Mouse (Mus musculus): ENCODE data around the gene Tmem120b. TPM values are rescaled to one million over a fixed set of nuclear protein-coding genes. Genes with fewer than 3 reads are reported as not detected.

Tmem120b gene
- polyA plus RNA-seq, 1 experiment, result 38.8 TPM

GRCm38 (mm10) chr5:123118826-123119225 lies 50.6 kb downstream of the Tmem120b start:
- TF ChIP-seq CTCF (IDR thresholded peaks at IDR 0.05; ENCODE audit: control insufficient read depth, insufficient read depth, low read length) (no peak), POLR2A (IDR thresholded peaks at IDR 0.05; ENCODE audit: borderline replicate concordance, control insufficient read depth, low read depth, low read length) (no peak)
- Histone ChIP-seq H3K4me1 (ENCODE audit: control insufficient read depth, insufficient read depth, low read length) (no peaks in the 10 kb centered on the region), H3K27ac (ENCODE audit: control insufficient read depth, insufficient read depth, low read depth, low read length, poor library complexity) (no peak overlapping the region), H3K4me3 (replicated peaks; ENCODE audit: control insufficient read depth, low read depth, low read length) (no peak overlapping the region)
- 23% methylated on average over 10 of the region's 10 CpGs for WGBS

- no peak overlapping the region for H3K4me3 ChIP-seq (replicated peaks; ENCODE audit: control insufficient read depth, low read depth, low read length)
- peaks cover 3% of the 10 kb centered on the region; the same call in 1 of the 2 replicates for H3K4me1 ChIP-seq (ENCODE audit: control insufficient read depth, insufficient read depth, low read length)
- TF ChIP-seq POLR2A (IDR thresholded peaks at IDR 0.05; ENCODE audit: borderline replicate concordance, control insufficient read depth, low read depth, low read length) (no peak), CTCF (IDR thresholded peaks at IDR 0.05; ENCODE audit: control insufficient read depth, insufficient read depth, low read length) (no peak)
- WGBS, result 92% methylated on average over 7 of the region's 7 CpGs
- H3K27ac ChIP-seq (ENCODE audit: control insufficient read depth, insufficient read depth, low read depth, low read length, poor library complexity), result no peak overlapping the region
Measured at GRCm38 (mm10) chr5:123120624-123121215, 52.5 kb downstream of the Tmem120b start.

- Histone ChIP-seq H3K27ac (ENCODE audit: control insufficient read depth, insufficient read depth, low read depth, low read length, poor library complexity) (no peak overlapping the region), H3K4me3 (replicated peaks; ENCODE audit: control insufficient read depth, low read depth, low read length) (no peak overlapping the region), H3K4me1 (ENCODE audit: control insufficient read depth, insufficient read depth, low read length) (peaks cover 6% of the 10 kb centered on the region; the same call in 1 of the 2 replicates)
- TF ChIP-seq POLR2A (IDR thresholded peaks at IDR 0.05; ENCODE audit: borderline replicate concordance, control insufficient read depth, low read depth, low read length) (no peak), CTCF (IDR thresholded peaks at IDR 0.05; ENCODE audit: control insufficient read depth, insufficient read depth, low read length) (peak; percentile 63)
- 86% methylated on average over 4 of the region's 4 CpGs for WGBS
Measured at GRCm38 (mm10) chr5:123122181-123122580, 54.0 kb downstream of the Tmem120b start.

- Histone ChIP-seq H3K4me1 (ENCODE audit: control insufficient read depth, insufficient read depth, low read length) (peaks cover 6% of the 10 kb centered on the region; the same call in 1 of the 2 replicates), H3K4me3 (replicated peaks; ENCODE audit: control insufficient read depth, low read depth, low read length) (no peak overlapping the region), H3K27ac (ENCODE audit: control insufficient read depth, insufficient read depth, low read depth, low read length, poor library complexity) (no peak overlapping the region)
- no peak for TF ChIP-seq POLR2A (IDR thresholded peaks at IDR 0.05; ENCODE audit: borderline replicate concordance, control insufficient read depth, low read depth, low read length)
- TF ChIP-seq CTCF (IDR thresholded peaks at IDR 0.05; ENCODE audit: control insufficient read depth, insufficient read depth, low read length), result no peak
- 62% methylated on average over 6 of the region's 6 CpGs for WGBS
Measured at GRCm38 (mm10) chr5:123125105-123125504, 56.9 kb downstream of the Tmem120b start.

- peaks cover 7% of the 10 kb centered on the region; the same call in 1 of the 2 replicates for H3K4me1 ChIP-seq (ENCODE audit: control insufficient read depth, insufficient read depth, low read length)
- WGBS, result 2% methylated on average over 18 of the region's 18 CpGs
- TF ChIP-seq CTCF (IDR thresholded peaks at IDR 0.05; ENCODE audit: control insufficient read depth, insufficient read depth, low read length), result no peak; the same call in 1 of the 2 replicates
- TF ChIP-seq POLR2A (IDR thresholded peaks at IDR 0.05; ENCODE audit: borderline replicate concordance, control insufficient read depth, low read depth, low read length), result peak; percentile 47; the same call in 1 of the 2 replicates
Measured at GRCm38 (mm10) chr5:123125638-123126406, 57.6 kb downstream of the Tmem120b start.

GRCm38 (mm10) chr5:123127031-123127430 lies 58.8 kb downstream of the Tmem120b start:
- 60% methylated on average over 6 of the region's 6 CpGs for WGBS
- no peak overlapping the region for H3K4me3 ChIP-seq (replicated peaks; ENCODE audit: control insufficient read depth, low read depth, low read length)
- no peak overlapping the region for H3K27ac ChIP-seq (ENCODE audit: control insufficient read depth, insufficient read depth, low read depth, low read length, poor library complexity)
- TF ChIP-seq CTCF (IDR thresholded peaks at IDR 0.05; ENCODE audit: control insufficient read depth, insufficient read depth, low read length) (no peak), POLR2A (IDR thresholded peaks at IDR 0.05; ENCODE audit: borderline replicate concordance, control insufficient read depth, low read depth, low read length) (no peak)
- H3K4me1 ChIP-seq (ENCODE audit: control insufficient read depth, insufficient read depth, low read length), result peaks cover 7% of the 10 kb centered on the region; the same call in 1 of the 2 replicates

More at GRCm38 (mm10) chr5:123125638-123126406, 57.6 kb downstream of the Tmem120b start:
- Histone ChIP-seq H3K4me3 (replicated peaks; ENCODE audit: control insufficient read depth, low read depth, low read length) (peak overlapping the region; percentile 30), H3K27ac (ENCODE audit: control insufficient read depth, insufficient read depth, low read depth, low read length, poor library complexity) (peak overlapping the region; percentile 82)

GRCm38 (mm10) chr5:123128426-123129169 lies 60.4 kb downstream of the Tmem120b start:
- Histone ChIP-seq H3K4me3 (replicated peaks; ENCODE audit: control insufficient read depth, low read depth, low read length) (peak overlapping the region; percentile 56), H3K4me1 (ENCODE audit: control insufficient read depth, insufficient read depth, low read length) (peaks cover 8% of the 10 kb centered on the region; the same call in 1 of the 2 replicates), H3K27ac (ENCODE audit: control insufficient read depth, insufficient read depth, low read depth, low read length, poor library complexity) (peak overlapping the region; percentile 98)
- WGBS, result 2% methylated on average over 10 of the region's 10 CpGs
- no peak for TF ChIP-seq CTCF (IDR thresholded peaks at IDR 0.05; ENCODE audit: control insufficient read depth, insufficient read depth, low read length)
- 0 out of 2 replicates have a peak, but pooled peaks have one; percentile 19 for TF ChIP-seq POLR2A (IDR thresholded peaks at IDR 0.05; ENCODE audit: borderline replicate concordance, control insufficient read depth, low read depth, low read length)
